Mouse (Mus musculus) urinary bladder, postnatal 36 days (tissue): ENCODE results near the gene Gm9837.
"Not testable (repeated sequence)": the region's sequence is repeated elsewhere in the genome, so short reads cannot be mapped to it uniquely, and the experiment has no call there.

Experiments
- DNase-seq, 2 experiments: peaks; one replicate each; pipeline ENCODE4 v3.0.0; 2022; ENCODE audit warnings: low spot score in 2 of 2, mixed read lengths in 1 of 2

Gm9837 gene

GRCm38 (mm10) chr11:53456474-53457371, 13.6 kb downstream of the Gm9837 start, which contains the start of the genes Gm10447 and Shroom1:
Gene Gm10447 (minus strand): TSS chr11:53457110.
Gene Shroom1 (plus strand): TSS chr11:53457205.
- DNase-seq, result peak; percentile 52 to 72

DNA sequence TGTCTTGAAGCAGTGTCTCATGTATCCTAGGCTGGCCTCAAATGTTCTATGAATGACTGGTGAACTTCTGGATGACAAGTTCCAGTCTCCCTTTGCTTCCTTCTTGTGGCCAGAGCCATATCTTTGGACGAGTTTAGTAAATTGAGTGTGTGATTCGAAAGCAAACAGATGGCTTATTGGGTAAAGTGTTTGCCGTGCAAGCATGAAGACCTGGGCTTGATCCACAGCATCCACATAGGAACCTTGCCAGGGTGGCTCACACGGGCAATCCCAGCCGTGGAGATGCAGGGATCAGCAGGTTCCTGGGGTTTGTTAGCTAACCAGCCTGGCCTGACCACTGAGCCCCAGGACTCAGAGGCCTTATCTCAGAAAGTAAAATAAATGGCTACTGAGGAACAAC, 17.2 kb downstream of the Gm9837 start:
- no peak for DNase-seq

DNA sequence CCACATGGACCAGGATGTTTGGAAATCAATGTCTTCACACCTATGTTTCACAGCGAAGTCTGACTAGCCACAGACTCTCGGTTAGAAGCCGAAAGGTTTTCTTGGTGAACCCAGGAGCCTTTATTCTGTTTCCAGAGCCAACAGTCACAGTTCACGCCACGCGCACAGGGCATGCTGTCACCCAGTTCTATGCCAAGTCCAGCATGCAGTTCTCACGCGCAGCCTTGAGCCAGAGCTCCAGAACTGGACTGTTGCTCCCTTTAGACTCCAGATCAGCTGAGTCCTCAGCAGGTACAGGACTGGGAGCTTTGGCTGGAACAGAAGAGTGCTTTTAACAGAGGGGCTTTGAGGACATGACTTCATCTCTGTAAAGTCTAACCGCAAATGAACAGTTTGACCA, 17.9 kb downstream of the Gm9837 start:
- no peak for DNase-seq

DNA sequence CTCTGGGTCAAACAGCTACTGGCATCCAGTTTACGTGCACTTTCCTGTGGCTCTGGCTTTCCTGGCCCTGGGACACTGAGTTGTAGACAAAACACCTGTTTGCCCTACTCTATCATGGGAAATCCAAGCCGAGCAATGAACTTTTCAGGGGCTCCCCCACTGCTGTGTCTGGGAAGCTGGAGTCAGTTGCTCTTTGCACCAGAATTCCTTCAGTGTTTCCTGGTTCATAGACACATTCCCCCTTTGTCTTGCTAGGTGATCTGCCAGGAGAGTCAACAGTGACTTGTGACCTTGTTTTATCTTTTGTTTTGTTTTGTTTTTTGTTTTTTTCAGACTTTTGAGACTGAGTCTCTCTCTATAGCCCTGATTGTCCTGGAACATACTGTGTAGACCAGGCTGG, 18.9 kb downstream of the Gm9837 start:
- DNase-seq, result no peak

- no peak for DNase-seq
These were observed 20.1 kb downstream of the Gm9837 start for GRCm38 (mm10) chr11:53450070-53450705.

DNA sequence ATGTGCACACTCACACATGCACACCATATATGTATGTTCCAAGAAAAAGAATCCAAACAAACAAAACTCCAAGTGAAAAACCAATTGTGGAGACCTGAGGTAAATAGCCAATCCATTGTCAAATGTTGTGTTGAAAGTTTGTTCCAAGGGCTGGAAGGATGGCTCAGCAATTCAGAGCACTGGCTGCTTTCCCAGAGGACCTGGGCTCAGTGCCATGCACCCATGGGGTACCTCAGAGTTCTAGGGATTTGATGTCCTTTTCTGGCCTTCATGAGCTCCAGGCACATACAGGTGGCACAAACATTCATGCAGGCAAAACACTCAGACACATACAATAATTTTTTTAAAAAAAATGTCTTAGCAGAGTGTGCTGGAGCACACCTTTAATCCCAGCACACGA, 21.8 kb downstream of the Gm9837 start:
- peak in 1 of 2 experiments; percentile 57 for DNase-seq

- DNase-seq, result no peak
These were observed 22.3 kb downstream of the Gm9837 start for GRCm38 (mm10) chr11:53447996-53448395.

DNA sequence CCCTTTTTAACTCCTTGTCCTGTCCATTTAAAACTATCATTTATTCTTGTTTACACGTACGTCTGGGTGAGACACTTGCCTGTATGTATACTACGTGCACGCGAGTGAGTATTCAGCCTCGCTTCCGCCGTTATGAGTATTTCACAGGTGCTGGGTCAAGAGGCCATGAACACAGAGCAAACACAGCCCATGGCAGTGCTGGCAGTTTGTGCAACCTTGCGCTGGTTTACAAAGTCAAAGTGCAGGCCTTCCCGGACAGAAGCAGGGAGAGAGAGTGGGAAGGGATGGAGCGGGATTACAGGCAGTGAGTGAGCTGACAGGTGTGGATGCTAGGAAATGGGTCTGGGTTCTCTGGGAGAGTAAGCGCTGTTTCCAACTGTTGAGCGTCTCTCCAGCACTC, 24.1 kb downstream of the Gm9837 start:
- DNase-seq, result no peak

GRCm38 (mm10) chr11:53445562-53445961, 24.7 kb downstream of the Gm9837 start:
- no peak for DNase-seq

DNA sequence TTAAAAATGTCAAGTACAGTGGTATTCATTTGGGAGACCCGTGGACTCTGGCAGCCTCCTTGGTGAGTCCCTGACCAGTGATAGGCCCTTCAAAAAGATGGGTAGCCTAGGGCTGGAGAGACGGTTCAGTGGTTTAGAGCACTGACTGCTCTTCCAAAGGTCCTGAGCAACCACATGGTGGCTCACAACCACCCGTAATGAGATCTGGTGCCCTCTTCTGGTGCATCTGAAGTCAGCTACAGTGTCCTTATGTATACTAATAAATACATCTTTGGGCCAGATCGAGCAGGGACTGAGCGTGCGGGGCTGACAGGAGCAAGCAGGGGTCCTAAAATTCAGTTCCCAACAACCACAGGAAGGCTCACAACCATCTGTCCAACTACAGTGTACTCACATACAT, 26.4 kb downstream of the Gm9837 start:
- no peak for DNase-seq

DNA sequence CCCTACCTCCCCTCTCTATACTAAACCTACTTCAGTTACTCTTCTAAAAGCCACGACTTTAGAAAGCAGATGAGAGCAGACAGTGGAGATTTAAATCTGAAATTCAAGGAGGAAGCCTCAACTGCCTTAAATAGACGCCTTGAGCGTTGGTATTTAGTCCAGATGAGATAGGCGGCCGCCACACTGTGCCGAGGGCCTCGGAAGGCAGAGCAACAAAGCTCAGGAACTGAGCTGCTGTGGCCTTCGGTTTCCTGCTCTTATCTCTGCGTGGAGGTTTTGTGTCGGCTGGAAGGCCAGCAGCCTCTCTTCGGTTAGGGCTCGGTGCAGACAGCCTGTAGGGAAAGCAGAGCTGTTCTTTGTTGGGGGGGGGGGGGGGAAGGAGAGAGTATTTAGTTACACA, 28.4 kb downstream of the Gm9837 start:
- no peak for DNase-seq

DNA sequence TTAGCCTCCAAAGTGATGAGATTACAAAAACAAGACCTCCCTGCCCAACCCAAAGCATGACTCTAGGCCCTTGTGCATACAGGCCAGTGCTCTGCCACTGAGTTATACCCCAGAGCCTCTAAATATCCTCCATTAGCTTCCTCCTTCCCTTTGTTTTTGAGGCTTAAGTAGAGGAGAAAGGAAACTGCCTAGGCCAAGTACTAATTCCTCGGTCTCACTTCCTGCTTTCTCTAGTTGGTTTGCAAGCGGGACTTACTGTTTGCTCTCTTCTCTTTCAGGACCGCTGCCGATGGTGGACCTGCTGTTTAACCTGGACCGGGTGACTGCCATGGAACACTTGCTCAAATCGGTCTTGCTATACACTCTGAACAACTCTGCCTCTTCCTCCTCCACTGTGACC, 33.9 kb downstream of the Gm9837 start:
- DNase-seq, result no peak

GRCm38 (mm10) chr11:53435504-53435903, 34.8 kb downstream of the Gm9837 start:
- no peak for DNase-seq

DNA sequence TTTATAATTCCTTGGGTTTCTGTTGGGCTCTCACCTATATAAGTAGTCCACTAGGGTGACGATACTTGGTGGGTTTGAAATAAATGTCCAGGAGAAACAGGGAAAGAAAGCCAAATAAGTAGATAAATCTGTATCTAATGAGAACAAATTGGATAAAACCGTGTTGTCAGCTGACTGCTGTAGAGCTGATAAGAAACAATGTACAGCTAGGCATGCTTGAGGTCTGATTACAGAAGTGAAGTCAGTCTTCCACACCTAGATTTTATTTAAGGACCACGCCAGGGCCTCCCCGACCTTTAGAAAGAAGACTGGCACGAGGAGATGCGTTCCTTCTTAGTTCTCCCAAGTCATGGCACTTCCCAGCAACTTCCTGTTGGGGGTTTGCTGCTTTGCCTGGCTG, 37.2 kb downstream of the Gm9837 start:
- DNase-seq, result no peak

- peak in 1 of 2 experiments; percentile 35 for DNase-seq
These were observed 38.8 kb downstream of the Gm9837 start for GRCm38 (mm10) chr11:53431347-53432056.

DNA sequence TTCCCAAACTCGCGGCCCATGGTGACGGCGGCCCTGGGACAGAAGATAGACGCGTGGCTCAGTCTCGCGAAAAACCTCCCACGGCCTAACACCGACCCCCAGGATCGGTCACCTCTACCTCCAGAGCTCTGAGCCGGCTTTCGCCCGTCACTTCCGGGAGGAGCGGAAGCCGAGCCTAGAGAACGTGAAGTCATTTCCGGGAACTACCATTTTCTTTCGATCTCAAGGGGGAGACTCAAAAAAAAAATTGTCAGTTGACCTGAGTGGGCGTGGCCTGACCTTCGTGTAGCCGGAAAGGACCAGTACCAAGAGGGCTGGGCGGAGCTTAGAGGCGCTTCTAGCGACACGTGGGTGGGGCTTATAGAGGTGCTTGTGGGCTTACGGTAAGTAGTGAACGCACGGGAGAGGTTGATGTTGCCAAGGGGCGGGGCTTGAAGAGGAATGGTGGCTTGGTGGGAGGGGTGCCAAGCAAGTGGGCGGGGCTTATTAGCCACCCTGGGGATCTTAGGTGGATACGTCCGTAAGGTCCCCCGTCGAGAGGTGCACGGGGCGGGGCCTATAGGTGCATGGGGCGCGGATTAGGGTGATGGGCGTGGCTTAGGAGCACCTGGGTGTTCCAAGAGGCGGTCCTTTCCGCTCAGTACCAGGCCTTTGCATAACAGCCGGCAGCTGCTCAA, 39.5 kb downstream of the Gm9837 start, which contains the start of the genes Uqcrq and Gdf9:
Uqcrq (minus strand) TSS at position 162 of the 677 bp plus-strand sequence.
Gdf9 (plus strand) TSS at position 354 of the 677 bp plus-strand sequence.
- DNase-seq, result peak; percentile 97 to 99

DNA sequence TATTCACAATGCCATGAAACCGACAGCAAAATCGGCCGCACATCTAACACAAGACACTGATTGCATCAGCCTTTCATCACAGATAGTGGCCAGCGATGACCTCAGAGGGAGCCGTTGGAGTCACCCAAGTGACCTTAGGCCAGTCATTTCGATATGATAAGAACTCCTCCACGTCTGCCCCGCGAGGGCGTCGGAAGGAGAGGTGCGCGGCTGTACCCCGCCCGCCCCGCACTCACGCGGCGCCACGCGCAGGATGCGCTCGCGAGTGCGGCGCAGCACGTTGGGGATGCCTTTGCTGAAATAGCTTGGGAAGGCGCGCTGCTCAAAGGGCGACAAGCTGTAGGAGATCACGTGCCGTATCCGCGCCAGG, 40.0 kb downstream of the Gm9837 start:
- DNase-seq, result no peak

- DNase-seq, result no peak
These were observed 41.1 kb downstream of the Gm9837 start for GRCm38 (mm10) chr11:53429182-53429581.

DNA sequence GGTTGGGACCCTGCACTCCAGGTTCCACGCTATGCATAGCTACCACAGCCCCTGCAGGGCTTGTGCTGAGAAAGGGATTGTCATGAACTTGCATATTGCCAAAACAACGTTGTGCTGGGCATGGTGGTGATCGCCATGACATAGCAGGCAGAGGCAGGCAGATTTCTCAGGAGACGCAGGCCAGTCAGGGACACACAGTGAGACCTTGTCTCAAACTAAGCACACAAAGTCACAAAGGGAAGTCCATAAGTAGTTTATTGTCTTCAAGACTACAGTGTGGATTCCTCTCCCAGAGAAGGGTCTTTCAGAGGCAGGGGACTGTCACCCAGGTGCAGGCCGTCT, 41.6 kb downstream of the Gm9837 start:
- DNase-seq, result no peak

DNA sequence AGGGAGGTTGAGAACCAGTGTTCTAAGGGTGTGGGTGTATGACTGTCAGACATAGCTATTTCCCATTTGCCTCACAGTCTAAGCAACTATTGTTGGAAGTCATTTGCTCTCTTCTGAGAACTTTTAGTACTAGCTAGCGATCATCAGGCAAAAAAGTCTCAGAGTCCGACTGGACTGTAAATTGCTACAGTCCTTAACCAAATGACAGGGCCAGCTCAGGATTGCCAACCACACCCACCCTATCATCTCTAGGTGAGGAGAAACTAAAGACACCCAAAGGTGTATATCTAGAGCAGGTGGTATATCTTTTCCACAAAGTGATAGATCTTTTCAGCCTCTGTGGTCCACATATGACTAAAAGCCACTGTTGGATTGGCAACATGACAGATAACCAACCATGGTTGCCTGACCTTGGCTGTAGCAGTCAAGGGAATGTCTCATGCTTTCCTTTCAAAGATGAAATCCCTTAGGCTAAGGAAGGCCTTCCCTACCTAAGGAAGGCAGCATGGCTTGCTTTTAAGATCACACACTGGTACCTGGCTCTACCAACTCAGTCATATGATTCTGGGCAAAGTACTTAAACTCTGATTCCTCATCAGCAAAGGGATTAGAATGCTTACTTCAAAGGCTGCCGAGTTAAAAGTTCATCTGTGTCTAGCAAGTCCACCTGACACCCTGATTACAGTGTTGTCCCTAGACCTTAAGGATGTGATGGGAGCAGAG, 42.1 kb downstream of the Gm9837 start:
- DNase-seq, result no peak

- not testable (repeated sequence) for DNase-seq
These were observed 43.4 kb downstream of the Gm9837 start for GRCm38 (mm10) chr11:53426914-53427313.
